Mouse (Mus musculus): ENCODE results near the gene Mr1. TPM values are rescaled to one million over a fixed set of nuclear protein-coding genes. Genes with fewer than 3 reads are reported as not detected.

The Mr1 gene
- total RNA-seq, 2 experiments from 2014 or later: 1.1 to 2.1 TPM

GRCm38 (mm10) chr1:155097931-155098485 is 48.6 kb downstream of the Mr1 start:
- peak; percentile 26 for ATAC-seq (replicated peaks; ENCODE audit: low FRiP score, poor library complexity, severe bottlenecking)

GRCm38 (mm10) chr1:155097354-155097753 is 49.3 kb downstream of the Mr1 start:
- peak; percentile 75 for ATAC-seq (replicated peaks; ENCODE audit: low FRiP score, poor library complexity, severe bottlenecking)

GRCm38 (mm10) chr1:155096620-155097261 is 49.9 kb downstream of the Mr1 start:
- ATAC-seq (replicated peaks; ENCODE audit: low FRiP score, poor library complexity, severe bottlenecking): no peak

GRCm38 (mm10) chr1:155093971-155094707 is 52.5 kb downstream of the Mr1 start:
- no peak for ATAC-seq (replicated peaks; ENCODE audit: low FRiP score, poor library complexity, severe bottlenecking)

GRCm38 (mm10) chr1:155093145-155093791 is 53.3 kb downstream of the Mr1 start:
- no peak for ATAC-seq (replicated peaks; ENCODE audit: low FRiP score, poor library complexity, severe bottlenecking)

GRCm38 (mm10) chr1:155091842-155092800 is 54.5 kb downstream of the Mr1 start:
- ATAC-seq (replicated peaks; ENCODE audit: low FRiP score, poor library complexity, severe bottlenecking): no peak

GRCm38 (mm10) chr1:155091374-155091841 is 55.2 kb downstream of the Mr1 start:
- no peak for ATAC-seq (replicated peaks; ENCODE audit: low FRiP score, poor library complexity, severe bottlenecking)

- no peak for ATAC-seq (replicated peaks; ENCODE audit: low FRiP score, poor library complexity, severe bottlenecking)
These were observed 55.9 kb downstream of the Mr1 start for GRCm38 (mm10) chr1:155090736-155091135.

GRCm38 (mm10) chr1:155090327-155090726 is 56.3 kb downstream of the Mr1 start:
- no peak for ATAC-seq (replicated peaks; ENCODE audit: low FRiP score, poor library complexity, severe bottlenecking)

- no peak for ATAC-seq (replicated peaks; ENCODE audit: low FRiP score, poor library complexity, severe bottlenecking)
These were observed 57.6 kb downstream of the Mr1 start for GRCm38 (mm10) chr1:155088847-155089603.

- no peak for ATAC-seq (replicated peaks; ENCODE audit: low FRiP score, poor library complexity, severe bottlenecking)
These were observed 58.6 kb downstream of the Mr1 start for GRCm38 (mm10) chr1:155088046-155088445.

- ATAC-seq (replicated peaks; ENCODE audit: low FRiP score, poor library complexity, severe bottlenecking): no peak
These were observed 59.7 kb downstream of the Mr1 start for GRCm38 (mm10) chr1:155086893-155087292.

GRCm38 (mm10) chr1:155086416-155086815 is 60.2 kb downstream of the Mr1 start:
- no peak for ATAC-seq (replicated peaks; ENCODE audit: low FRiP score, poor library complexity, severe bottlenecking)

- ATAC-seq (replicated peaks; ENCODE audit: low FRiP score, poor library complexity, severe bottlenecking): no peak
These were observed 61.8 kb downstream of the Mr1 start for GRCm38 (mm10) chr1:155084839-155085238.

- no peak for ATAC-seq (replicated peaks; ENCODE audit: low FRiP score, poor library complexity, severe bottlenecking)
These were observed 63.0 kb downstream of the Mr1 start for GRCm38 (mm10) chr1:155083271-155084265.

GRCm38 (mm10) chr1:155082965-155083268 is 63.7 kb downstream of the Mr1 start:
- no peak for ATAC-seq (replicated peaks; ENCODE audit: low FRiP score, poor library complexity, severe bottlenecking)

- no peak for ATAC-seq (replicated peaks; ENCODE audit: low FRiP score, poor library complexity, severe bottlenecking)
These were observed 64.3 kb downstream of the Mr1 start for GRCm38 (mm10) chr1:155082158-155082964.
